Mouse (Mus musculus): ENCODE measurements around the gene Kcnj6. TPM values are rescaled to one million over a fixed set of nuclear protein-coding genes. Genes with fewer than 3 reads are reported as not detected.
A peak's percentile ranks its signal among the peaks of the same experiment; 100 is the strongest.

Kcnj6 gene
- polyA plus RNA-seq, 1 experiment from 2014 or later = not detected

DNA sequence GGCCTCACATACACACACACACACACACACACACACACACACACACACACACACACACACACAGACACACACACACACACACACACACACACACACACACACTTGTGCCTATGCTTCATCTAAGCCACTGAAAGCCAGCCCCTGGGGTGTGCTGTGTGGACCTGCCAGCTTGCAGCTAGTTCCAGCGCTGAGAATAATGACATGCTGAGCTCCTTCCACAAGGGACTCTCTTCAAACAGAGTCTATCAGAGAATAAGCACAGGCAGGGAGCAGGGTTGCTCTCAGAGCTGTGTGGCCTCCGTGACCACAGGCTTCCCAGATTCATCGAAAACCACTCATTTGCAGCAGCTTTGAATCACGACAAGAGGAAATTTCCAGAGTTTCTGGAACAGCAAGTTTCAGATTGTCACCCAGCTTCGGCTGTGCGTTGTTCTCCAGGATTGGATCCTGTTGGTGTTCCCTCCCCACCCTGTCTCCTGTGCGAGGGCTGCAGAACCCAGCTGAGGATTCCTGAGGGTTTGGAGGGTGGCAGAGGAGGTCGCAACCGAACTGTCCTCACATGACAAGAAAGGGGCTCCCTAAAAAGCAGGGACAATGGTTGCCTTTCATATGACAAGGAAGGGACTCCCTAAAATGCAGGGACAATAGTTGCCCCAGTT is 124.8 kb downstream of the Kcnj6 start:
- WGBS = 45% methylated on average over 9 of the region's 9 CpGs

DNA sequence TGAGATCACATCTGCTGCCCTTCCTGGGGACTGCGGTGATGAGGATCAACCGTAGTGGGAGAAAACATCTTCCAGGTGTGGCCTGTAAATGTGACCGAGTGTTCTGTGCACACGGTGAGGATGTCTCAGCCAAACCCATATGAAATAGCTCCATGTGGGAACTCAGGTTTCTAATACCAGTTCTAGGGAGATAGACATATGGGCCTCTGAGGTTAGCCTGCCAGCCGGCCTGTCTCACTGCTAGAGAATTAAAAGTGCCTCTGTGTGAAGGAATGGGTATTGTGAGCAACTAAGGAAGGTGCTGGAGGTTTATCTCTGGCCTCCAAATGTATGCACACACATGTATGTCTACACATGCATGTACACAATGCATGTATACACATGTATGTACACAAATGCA is 129.1 kb downstream of the Kcnj6 start:
- no peaks in the 10 kb centered on the region for H3K36me3 ChIP-seq
- no peak overlapping the region for H3K4me3 ChIP-seq
- H3K9me3 ChIP-seq = no peaks in the 10 kb centered on the region
- H3K27me3 ChIP-seq = no peaks in the 10 kb centered on the region
- H3K27ac ChIP-seq = no peak overlapping the region
- 54% methylated on average over 5 of the region's 5 CpGs for WGBS
- H3K9ac ChIP-seq = no peak overlapping the region
- H3K4me1 ChIP-seq = peaks cover 8% of the 10 kb centered on the region; the same call in 1 of the 2 replicates
- no peak overlapping the region for H3K4me2 ChIP-seq
- no peak for ATAC-seq (ENCODE audit: insufficient number of reproducible peaks, low FRiP score, low TSS enrichment, low read depth)

More for the DNA sequence above, 124.8 kb downstream of the Kcnj6 start:
- Histone ChIP-seq H3K4me2 (no peak overlapping the region), H3K9ac (no peak overlapping the region), H3K4me3 (no peak overlapping the region), H3K4me1 (no peaks in the 10 kb centered on the region), H3K9me3 (no peaks in the 10 kb centered on the region), H3K36me3 (no peaks in the 10 kb centered on the region), H3K27ac (no peak overlapping the region), H3K27me3 (no peaks in the 10 kb centered on the region)
- ATAC-seq (ENCODE audit: insufficient number of reproducible peaks, low FRiP score, low TSS enrichment, low read depth) = no peak

DNA sequence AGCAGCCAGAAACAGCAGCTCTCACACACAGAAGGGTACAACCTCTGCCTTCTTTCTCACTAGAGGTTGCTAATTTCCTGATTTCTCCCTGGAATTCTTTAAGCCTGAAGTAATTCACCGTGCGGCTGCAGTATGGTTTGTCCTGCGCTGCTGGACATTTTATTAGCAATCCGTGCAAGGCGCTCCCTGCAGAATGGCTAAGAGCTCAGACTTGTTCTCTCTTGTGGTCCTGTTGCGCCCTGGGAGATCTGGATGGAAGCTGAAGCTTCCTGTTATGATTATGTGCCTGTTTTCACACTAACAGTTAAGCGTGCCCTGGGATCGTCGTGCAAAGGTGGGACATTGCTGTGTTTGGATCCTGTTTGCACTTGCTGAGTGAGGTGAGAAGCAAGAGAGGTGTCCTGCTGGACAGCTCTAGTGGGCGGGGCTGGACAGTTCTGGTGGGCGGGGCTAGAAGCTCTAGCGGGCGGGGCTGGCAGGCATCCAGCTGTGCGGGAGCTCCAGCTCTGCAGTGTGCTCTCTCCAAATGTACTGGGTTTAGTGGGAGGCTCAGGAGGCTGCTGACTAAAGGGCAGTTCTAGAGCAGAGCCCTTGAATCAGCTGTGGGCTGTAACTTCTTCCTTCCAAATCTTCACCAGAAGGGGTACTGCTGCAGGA is 131.1 kb downstream of the Kcnj6 start:
- no peak overlapping the region for H3K9ac ChIP-seq
- no peak overlapping the region for H3K27ac ChIP-seq
- H3K36me3 ChIP-seq = no peaks in the 10 kb centered on the region
- no peak overlapping the region for H3K4me2 ChIP-seq
- ATAC-seq (ENCODE audit: insufficient number of reproducible peaks, low FRiP score, low TSS enrichment, low read depth) = peak; percentile 70; the same call in 1 of the 2 replicates
- peaks cover 8% of the 10 kb centered on the region; the same call in 1 of the 2 replicates for H3K4me1 ChIP-seq
- 29% methylated on average over 14 of the region's 14 CpGs for WGBS
- no peaks in the 10 kb centered on the region for H3K27me3 ChIP-seq
- no peaks in the 10 kb centered on the region for H3K9me3 ChIP-seq
- no peak overlapping the region for H3K4me3 ChIP-seq

DNA sequence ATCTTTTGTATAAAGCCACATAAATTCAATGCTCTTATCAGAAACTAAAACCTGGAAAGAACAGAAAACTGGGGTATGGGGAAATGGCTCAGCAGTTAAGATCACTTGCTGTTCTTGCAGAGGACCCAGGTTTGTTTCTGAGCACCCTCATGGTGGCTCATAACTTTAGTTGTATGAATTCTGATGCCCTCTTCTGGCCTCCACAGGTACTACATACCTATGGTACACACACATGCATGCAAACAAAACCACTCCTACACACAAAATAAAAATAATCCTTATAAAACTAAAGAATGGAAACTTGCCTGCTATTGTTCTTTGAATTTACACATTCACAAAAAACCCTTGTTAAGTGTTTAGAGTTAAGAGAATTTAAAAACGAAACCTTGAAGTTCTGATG is 131.7 kb downstream of the Kcnj6 start:
- Histone ChIP-seq H3K9ac (no peak overlapping the region), H3K9me3 (no peaks in the 10 kb centered on the region), H3K4me3 (no peak overlapping the region), H3K36me3 (no peaks in the 10 kb centered on the region), H3K4me1 (peaks cover 8% of the 10 kb centered on the region; the same call in 1 of the 2 replicates), H3K27me3 (no peaks in the 10 kb centered on the region), H3K27ac (no peak overlapping the region), H3K4me2 (no peak overlapping the region)
- WGBS = 66% methylated on average over 1 of the region's 1 CpGs
- ATAC-seq (ENCODE audit: insufficient number of reproducible peaks, low FRiP score, low TSS enrichment, low read depth) = no peak

DNA sequence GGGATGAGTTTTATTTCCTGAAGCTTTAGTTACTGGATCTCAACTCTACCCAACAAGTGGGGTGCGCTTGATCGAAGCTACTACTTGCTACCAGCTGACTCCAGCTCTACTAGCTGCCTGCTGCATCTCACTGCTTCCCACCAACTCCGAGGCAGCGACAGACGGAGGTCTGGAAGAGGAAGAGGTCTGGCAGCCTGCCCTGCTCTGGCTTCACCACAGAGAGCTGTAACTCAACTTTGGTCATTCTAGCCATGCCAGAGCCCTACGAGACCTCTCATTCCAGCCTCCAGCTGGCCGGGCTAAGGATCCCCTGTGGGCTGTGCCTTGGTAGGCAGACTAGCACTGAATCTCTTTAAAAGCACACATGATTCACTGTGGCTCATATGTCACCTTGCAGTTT is 132.4 kb downstream of the Kcnj6 start:
- WGBS = 84% methylated on average over 7 of the region's 7 CpGs
- ATAC-seq (ENCODE audit: insufficient number of reproducible peaks, low FRiP score, low TSS enrichment, low read depth) = no peak
- H3K4me2 ChIP-seq = no peak overlapping the region

DNA sequence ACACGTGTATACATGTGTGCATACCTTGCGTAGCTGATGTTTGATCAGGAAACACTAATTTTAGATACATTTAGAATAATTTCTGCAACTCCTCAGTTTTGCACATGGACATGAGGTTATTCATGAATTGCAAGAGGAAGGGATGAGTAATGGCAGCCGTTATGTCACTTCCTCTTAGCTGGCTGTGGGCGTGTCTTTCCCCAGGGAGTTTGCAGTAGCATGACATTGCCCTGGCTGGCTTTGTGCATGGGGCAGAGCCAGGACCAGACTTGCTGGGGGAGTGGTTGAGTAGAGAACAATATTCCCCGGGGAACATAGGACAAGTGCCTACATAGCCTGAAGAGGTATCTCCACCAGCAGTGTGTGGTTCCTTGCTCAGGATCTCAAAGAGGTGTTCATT is 134.0 kb downstream of the Kcnj6 start:
- H3K4me1 ChIP-seq = peaks cover 8% of the 10 kb centered on the region; the same call in 1 of the 2 replicates
- no peaks in the 10 kb centered on the region for H3K36me3 ChIP-seq
- H3K4me2 ChIP-seq = no peak overlapping the region
- 85% methylated on average over 5 of the region's 5 CpGs for WGBS
- H3K4me3 ChIP-seq = no peak overlapping the region
- H3K27ac ChIP-seq = no peak overlapping the region
- no peaks in the 10 kb centered on the region for H3K9me3 ChIP-seq
- no peak for ATAC-seq (ENCODE audit: insufficient number of reproducible peaks, low FRiP score, low TSS enrichment, low read depth)
- H3K27me3 ChIP-seq = no peaks in the 10 kb centered on the region
- H3K9ac ChIP-seq = no peak overlapping the region

More for the DNA sequence above, 132.4 kb downstream of the Kcnj6 start:
- Histone ChIP-seq H3K9me3 (no peaks in the 10 kb centered on the region), H3K9ac (no peak overlapping the region), H3K27me3 (no peaks in the 10 kb centered on the region), H3K4me1 (peaks cover 8% of the 10 kb centered on the region; the same call in 1 of the 2 replicates), H3K27ac (no peak overlapping the region), H3K4me3 (no peak overlapping the region), H3K36me3 (no peaks in the 10 kb centered on the region)

DNA sequence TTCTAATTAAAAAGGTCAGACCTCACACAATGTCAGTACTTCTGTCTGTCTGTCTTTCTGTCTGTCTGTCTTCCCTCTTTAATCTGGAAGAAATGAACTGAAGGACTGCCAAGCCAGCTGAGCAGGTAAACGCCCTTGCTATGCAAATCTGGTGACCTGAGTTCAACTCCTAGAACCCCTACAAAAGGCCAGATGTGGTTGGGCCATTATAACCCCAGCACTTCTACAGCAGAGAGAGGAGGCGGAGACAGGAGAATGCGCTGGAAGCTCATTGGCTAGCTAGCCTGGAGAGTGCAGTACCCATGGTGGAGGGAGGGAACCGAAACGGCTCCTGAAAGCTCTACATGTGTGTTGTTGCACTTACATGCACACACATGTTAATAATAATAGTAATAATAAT is 141.5 kb downstream of the Kcnj6 start:
- H3K4me1 ChIP-seq = no peaks in the 10 kb centered on the region
- 86% methylated on average over 5 of the region's 5 CpGs for WGBS
- no peaks in the 10 kb centered on the region for H3K36me3 ChIP-seq
- no peaks in the 10 kb centered on the region for H3K9me3 ChIP-seq
- no peak overlapping the region for H3K4me3 ChIP-seq
- no peak overlapping the region for H3K4me2 ChIP-seq
- H3K9ac ChIP-seq = no peak overlapping the region
- no peak for ATAC-seq (ENCODE audit: insufficient number of reproducible peaks, low FRiP score, low TSS enrichment, low read depth)
- H3K27ac ChIP-seq = no peak overlapping the region
- no peaks in the 10 kb centered on the region for H3K27me3 ChIP-seq

- ATAC-seq (ENCODE audit: insufficient number of reproducible peaks, low FRiP score, low TSS enrichment, low read depth) = no peak
- WGBS = 72% methylated on average over 19 of the region's 19 CpGs
- no peak overlapping the region for H3K27ac ChIP-seq
- H3K4me3 ChIP-seq = no peak overlapping the region
- H3K4me2 ChIP-seq = no peak overlapping the region
- no peaks in the 10 kb centered on the region for H3K9me3 ChIP-seq
- H3K9ac ChIP-seq = no peak overlapping the region
- no peaks in the 10 kb centered on the region for H3K36me3 ChIP-seq
- no peaks in the 10 kb centered on the region for H3K27me3 ChIP-seq
- no peaks in the 10 kb centered on the region for H3K4me1 ChIP-seq
These were observed 144.9 kb downstream of the Kcnj6 start for GRCm38 (mm10) chr16:94852407-94853160.

DNA sequence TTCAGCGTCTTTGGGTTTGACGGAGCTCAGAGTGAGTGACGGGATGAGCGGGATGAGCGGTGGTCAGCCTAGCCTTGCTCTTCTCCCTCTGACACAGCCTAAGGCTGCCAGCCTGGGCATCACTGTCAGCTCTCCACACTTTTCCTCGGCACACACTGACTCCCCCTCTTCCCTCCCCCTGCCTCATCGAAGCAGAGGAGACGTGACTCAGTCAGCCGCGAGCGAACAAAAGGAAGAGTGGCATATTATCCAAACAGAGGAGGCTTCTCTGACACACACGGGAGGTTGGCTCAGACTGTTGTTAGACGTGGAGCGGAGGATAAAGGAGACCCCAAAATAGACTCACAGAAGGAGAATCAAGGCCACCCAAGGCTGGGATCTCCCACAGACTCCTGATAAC is 147.1 kb downstream of the Kcnj6 start:
- Histone ChIP-seq H3K9ac (no peak overlapping the region), H3K4me2 (no peak overlapping the region), H3K4me3 (no peak overlapping the region), H3K27ac (no peak overlapping the region), H3K4me1 (no peaks in the 10 kb centered on the region), H3K9me3 (no peaks in the 10 kb centered on the region), H3K27me3 (no peaks in the 10 kb centered on the region), H3K36me3 (no peaks in the 10 kb centered on the region)
- no peak for ATAC-seq (ENCODE audit: insufficient number of reproducible peaks, low FRiP score, low TSS enrichment, low read depth)
- 71% methylated on average over 14 of the region's 14 CpGs for WGBS

DNA sequence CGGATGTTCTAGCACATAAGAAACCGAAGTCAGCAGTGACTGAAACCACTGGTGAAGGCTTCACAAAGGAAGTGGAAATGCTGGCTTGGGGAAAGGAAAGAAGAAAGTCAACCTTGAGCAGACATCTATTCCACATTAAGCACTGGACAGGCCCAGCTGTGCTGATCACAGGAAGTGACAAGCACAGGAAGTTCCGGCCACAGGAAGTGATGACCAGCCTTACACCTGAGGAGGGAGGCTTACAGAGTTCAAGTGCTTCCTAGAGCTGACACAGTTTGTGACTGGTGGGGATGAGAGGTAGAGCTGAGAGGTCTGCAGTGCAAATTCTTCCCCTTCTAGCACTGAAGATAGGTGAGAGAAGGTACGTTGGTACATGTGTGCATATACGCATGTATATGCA is 151.5 kb downstream of the Kcnj6 start:
- Histone ChIP-seq H3K27me3 (no peaks in the 10 kb centered on the region), H3K27ac (no peak overlapping the region), H3K4me2 (no peak overlapping the region), H3K36me3 (no peaks in the 10 kb centered on the region), H3K4me3 (no peak overlapping the region), H3K4me1 (0 out of 2 replicates have a peak, but pooled peaks cover 1% of the 10 kb centered on the region), H3K9ac (no peak overlapping the region), H3K9me3 (no peaks in the 10 kb centered on the region)
- no peak for ATAC-seq (ENCODE audit: insufficient number of reproducible peaks, low FRiP score, low TSS enrichment, low read depth)
- WGBS = 86% methylated on average over 5 of the region's 5 CpGs

GRCm38 (mm10) chr16:94844769-94845168 is 152.7 kb downstream of the Kcnj6 start:
- H3K36me3 ChIP-seq = no peaks in the 10 kb centered on the region
- no peak for ATAC-seq (ENCODE audit: insufficient number of reproducible peaks, low FRiP score, low TSS enrichment, low read depth)
- H3K9ac ChIP-seq = no peak overlapping the region
- no peak overlapping the region for H3K27ac ChIP-seq
- 54% methylated on average over 4 of the region's 4 CpGs for WGBS
- H3K4me1 ChIP-seq = 0 out of 2 replicates have a peak, but pooled peaks cover 9% of the 10 kb centered on the region
- no peaks in the 10 kb centered on the region for H3K9me3 ChIP-seq
- no peak overlapping the region for H3K4me2 ChIP-seq
- no peak overlapping the region for H3K4me3 ChIP-seq
- no peaks in the 10 kb centered on the region for H3K27me3 ChIP-seq

DNA sequence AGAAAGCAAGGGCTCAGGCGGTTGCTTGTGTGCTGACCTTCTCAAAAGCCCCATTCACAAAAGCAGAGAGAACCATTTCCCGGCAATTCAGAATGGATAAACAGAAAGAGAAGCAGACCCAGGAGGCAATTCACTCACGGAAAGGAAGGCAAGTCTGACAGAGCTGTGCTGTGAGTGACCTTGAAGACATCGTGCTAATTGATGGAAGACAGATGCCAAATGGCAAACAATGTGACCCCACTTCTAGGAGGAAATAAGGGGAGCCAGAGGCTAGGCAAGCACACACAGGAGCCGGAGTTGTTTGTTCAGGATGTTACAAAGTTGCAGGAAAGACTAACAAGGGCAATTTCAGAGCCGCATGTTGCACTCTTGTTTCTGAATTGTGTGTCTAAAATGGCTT is 158.1 kb downstream of the Kcnj6 start:
- Histone ChIP-seq H3K9me3 (no peaks in the 10 kb centered on the region), H3K27ac (no peak overlapping the region), H3K9ac (no peak overlapping the region), H3K4me2 (no peak overlapping the region), H3K36me3 (no peaks in the 10 kb centered on the region), H3K27me3 (0 out of 2 replicates have a peak, but pooled peaks cover 2% of the 10 kb centered on the region), H3K4me1 (0 out of 2 replicates have a peak, but pooled peaks cover 9% of the 10 kb centered on the region), H3K4me3 (no peak overlapping the region)
- no peak for ATAC-seq (ENCODE audit: insufficient number of reproducible peaks, low FRiP score, low TSS enrichment, low read depth)
- WGBS = 40% methylated on average over 6 of the region's 6 CpGs
